Mouse (Mus musculus) T-helper 2 cell (primary cell): Measurements from ENCODE around the gene Tmem33.

Experiments used
- in situ Hi-C: fragments of 300-600 bp; cut with MboI, MseI; formaldehyde crosslinking; loops from one replicate; pipeline ENCODE4 v1.15.1; 2025; ENCODE audit warnings: high pct_unique_total_duplicates

Gene Tmem33

GRCm38 (mm10) chr5:67255664-67256063 lies 4.7 kb upstream of the Tmem33 start:
- in situ Hi-C loops: no loop called here

- in situ Hi-C loops: no loop called here
Measured at GRCm38 (mm10) chr5:67258473-67258872, 1.9 kb upstream of the Tmem33 start.

GRCm38 (mm10) chr5:67260159-67260530 lies 220 bp upstream of the Tmem33 start:
- in situ Hi-C loops: no loop called here

DNA sequence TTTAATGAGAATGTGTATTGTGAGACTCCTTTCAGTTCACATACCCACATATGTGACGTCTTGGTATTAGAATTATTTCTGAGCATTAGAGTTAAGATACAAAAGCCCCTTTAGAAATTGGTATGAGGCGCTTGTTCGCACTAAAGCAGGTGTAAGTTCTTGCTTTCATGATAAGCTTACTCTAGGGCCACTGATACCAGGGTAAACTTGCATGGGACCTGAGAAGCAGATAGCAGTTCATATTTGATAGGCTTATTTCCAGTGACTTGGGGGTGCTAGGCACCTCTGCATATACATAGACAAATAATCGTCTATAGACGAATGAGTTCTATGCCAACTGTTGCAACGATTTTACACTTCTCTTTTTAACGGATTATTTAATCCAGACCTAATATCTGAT lies 2.6 kb downstream of the Tmem33 start:
- in situ Hi-C loops: no loop called here

DNA sequence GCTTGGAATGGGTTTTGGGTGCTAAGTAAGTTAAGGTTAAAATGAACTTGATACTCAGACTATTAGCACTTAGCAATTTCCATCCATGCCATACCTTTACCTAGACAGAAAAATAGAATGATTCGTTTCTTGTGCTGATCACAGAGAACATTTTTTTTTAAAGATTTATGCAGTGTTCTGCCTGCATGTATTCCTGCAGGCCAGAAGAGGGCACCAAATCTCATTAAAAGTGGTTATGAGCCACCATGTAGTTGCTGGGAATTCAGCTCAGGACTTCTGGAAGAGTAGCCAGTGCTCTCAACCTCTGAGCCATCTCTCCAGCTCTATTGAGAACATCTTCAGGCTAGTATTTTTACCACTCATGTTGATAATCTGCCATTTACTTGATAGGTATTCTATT lies 5.7 kb downstream of the Tmem33 start:
- in situ Hi-C loops: no loop called here

DNA sequence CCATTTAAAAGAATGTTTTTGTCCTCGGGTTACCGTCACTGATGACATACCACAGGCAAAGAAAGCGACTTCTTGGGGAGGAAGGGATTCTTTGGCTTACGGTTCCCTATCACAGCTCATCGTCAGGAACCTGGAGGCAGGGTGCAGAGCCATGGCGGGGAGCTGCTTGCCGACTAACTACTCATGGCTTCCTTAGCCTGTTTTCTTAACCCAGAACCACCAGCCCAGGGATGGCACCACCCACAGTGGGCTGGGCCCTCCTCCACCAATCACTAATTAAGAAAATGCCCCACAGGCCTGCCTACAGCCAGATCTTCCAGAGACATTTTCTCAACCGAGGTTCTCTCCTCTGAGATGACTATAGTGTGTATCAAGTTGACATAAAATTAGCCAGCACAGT lies 8.9 kb downstream of the Tmem33 start:
- in situ Hi-C loops: no loop called here

DNA sequence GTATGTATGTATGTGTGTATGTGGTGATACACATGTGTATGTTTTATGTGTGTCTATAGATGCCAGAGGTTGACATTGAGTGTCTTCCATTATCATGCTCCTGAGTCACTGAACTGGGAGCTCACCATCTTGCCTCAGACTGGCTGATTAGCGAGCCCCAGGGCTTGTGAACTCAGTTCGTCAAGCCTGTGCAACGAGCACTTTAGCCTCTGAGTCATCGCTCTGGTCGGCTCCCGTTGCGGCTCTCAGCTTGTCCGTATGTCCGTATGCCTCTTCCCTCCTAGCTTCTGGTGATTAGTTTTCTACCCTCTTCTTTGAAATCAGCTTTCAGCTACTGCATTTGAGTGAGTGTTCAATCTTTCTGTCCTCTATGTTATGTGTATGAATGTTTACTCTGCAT lies 19.0 kb downstream of the Tmem33 start:
- in situ Hi-C loops: no loop called here

DNA sequence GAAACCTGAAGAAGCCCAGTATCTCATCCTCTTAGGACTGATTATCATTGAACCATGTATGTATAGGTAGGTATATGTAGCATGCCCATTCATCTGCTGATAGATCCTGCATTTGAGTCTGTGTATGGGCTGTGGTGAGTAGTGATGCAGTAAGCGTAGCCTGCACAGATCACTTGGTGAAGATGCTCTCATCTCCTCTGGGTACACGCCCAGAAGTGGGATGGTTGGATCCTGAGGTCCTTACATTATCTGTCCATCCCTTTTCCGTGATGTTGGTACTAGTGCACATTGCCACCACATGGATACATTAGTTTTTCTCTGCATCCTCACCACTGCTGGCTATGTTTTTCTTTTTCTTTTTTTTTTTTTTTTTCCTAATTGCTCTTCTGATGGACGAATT lies 19.5 kb downstream of the Tmem33 start:
- in situ Hi-C loops: no loop called here

DNA sequence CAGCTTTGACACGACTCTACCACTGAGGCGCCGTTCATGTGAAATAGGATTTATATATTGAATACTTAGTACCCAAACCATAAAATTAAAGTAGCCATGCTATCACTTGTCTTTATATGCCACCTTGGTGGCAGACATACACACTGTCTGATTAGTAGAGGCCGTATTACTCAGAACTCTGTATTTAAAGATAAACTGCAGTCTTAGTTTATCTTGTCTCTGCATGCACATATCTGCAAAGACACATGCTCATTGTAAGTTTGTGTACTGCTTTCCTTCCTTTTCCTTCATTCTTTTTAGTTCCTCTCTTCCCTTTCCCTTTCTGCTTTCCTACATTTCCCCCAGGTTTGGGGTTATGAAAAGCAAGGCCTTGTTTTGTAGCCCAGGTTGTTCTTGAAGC lies 20.0 kb downstream of the Tmem33 start:
- in situ Hi-C loops: no loop called here

DNA sequence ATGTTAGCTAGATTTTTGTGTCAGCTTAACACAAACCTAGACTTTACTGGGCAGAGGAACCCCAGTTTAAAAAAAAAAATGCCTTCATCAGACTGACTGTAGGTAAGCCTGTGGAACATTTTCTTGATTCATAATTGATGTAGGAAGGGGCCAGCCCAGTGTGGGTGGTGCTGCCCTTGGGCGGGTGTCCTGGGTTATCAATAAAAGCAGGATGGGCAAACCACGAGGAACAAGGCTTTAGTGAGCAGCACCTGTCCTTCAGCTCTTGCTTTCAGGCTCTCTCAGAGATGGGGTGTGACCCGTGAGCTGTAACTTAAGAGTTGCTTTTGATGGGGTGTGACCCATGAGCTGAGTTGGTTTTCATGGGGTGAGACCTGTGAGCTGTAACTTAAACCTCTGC lies 34.7 kb downstream of the Tmem33 start:
- in situ Hi-C loops: no loop called here

- in situ Hi-C loops: no loop called here
Measured at GRCm38 (mm10) chr5:67295682-67296081, 35.3 kb downstream of the Tmem33 start.

GRCm38 (mm10) chr5:67296171-67296570 lies 35.8 kb downstream of the Tmem33 start:
- in situ Hi-C loops: no loop called here

GRCm38 (mm10) chr5:67297026-67297813 lies 36.9 kb downstream of the Tmem33 start:
- in situ Hi-C loops: no loop called here

DNA sequence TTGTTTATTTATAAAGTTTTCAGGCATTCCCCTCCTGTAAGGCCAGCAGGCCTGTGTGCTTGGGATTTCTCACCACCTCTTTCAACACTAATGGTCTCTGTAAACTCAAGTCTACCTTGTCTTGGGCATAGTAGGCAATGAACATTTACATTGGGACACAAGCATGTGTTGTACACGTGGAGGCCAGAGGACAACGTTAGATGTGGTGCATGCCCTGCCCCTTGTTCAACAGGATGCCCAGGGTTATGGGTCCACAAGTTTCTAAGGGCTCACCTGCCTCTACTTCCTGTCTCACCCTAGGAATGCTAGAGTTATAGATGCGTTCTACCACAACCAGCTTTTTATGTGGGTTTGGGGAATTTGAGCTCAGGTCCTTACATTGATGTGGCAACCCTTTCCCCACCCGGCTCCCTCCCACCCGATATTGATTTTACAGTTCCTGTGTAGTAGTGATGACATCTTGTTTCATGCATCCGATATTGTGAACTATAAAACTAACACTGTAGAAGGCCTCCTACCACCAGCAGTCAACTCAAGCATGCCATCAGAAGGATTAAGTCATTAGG lies 39.6 kb downstream of the Tmem33 start:
- in situ Hi-C loops: no loop called here

DNA sequence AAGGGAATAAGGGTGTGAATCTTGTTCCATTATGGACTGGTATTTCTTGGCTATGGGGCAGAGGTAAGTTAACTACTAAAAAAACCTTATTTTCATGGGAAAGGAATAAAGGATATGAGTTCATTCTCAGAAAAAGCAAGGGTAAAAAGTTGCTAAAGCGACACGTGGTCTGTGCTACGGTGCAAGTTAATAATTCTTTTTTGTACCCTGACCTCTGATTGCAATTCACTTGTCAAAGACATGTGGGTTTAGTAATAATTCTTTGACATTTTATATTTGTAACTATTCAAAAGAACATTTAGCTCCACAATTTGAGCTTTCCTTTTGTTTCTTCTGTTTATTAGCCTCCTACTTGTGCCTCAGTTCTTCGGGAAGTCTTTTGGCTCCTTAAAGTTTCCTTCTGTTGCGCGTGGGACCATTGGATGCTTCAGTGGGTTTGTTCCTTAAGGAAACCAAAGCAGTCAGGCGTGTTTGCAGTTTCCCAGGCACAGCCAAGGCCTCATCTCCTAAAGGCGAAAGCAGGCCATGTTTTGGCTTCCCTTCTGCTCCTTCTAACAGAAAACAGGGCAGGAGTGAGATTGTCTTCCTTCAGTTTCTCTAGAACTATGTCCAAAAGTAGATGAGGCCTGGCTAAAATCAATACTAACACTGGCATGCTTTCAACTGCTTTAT lies 40.7 kb downstream of the Tmem33 start:
- in situ Hi-C loops: no loop called here

DNA sequence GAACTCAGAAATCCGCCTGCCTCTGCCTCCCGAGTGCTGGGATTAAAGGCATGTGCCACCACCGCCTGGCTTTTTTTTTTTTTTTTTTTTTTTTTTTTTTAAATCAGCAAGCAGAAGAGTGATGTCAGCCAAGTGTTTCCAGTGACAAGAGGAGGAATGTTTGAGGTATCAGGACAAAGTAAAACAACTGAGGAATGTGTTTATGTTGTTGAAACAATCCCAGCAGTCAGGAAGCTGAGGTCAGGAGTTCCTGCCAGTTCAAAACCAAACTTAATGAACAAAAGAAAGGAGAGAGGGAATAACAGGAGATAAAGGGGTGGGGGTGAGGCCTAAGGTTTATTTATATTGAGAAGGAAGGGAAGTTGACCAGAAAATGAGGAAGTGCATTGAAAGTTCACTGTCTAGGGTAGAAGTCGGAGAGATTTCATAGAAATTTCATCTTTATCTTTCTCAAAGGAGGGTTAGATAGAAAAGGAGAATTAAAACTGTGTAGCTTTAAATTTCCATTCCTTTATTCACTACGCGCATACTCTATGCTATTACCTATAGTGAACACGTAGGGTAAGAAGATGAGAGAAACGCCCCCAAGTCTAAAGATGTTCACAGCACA lies 41.5 kb downstream of the Tmem33 start:
- in situ Hi-C loops: no loop called here

- in situ Hi-C loops: no loop called here
Measured at GRCm38 (mm10) chr5:67303816-67304215, 43.5 kb downstream of the Tmem33 start.

GRCm38 (mm10) chr5:67306698-67307521 lies 46.5 kb downstream of the Tmem33 start, which contains the start of gene Slc30a9:
Gene Slc30a9 (plus strand): TSS chr5:67306955.
- in situ Hi-C loops: no loop called here

DNA sequence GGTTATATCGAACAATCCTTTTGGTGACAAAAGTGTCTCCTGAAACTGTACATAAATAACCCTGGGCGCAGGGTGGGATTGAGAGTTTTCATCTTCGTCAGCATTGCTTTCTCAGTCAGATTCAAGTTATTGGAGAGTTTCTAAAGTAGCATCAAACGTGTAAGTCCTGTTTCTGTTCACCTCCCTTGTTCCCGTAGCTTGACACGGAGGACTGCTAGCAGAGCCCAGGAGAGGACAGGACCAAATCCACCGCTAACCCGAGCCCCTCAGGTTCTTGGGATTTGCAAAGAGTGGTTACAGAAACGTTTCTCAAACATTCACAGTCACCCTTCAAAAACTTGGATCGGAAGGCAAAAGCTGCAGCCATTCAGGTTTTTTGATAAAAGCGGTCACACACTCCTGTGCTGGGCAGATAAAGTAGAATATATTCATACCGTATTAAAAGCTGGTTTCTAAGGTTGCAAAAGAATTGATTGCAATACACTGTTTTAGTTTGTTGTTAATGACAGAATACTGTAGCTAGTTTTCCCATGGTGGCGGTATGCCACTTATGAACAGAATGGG lies 47.4 kb downstream of the Tmem33 start:
- in situ Hi-C loops: no loop called here

DNA sequence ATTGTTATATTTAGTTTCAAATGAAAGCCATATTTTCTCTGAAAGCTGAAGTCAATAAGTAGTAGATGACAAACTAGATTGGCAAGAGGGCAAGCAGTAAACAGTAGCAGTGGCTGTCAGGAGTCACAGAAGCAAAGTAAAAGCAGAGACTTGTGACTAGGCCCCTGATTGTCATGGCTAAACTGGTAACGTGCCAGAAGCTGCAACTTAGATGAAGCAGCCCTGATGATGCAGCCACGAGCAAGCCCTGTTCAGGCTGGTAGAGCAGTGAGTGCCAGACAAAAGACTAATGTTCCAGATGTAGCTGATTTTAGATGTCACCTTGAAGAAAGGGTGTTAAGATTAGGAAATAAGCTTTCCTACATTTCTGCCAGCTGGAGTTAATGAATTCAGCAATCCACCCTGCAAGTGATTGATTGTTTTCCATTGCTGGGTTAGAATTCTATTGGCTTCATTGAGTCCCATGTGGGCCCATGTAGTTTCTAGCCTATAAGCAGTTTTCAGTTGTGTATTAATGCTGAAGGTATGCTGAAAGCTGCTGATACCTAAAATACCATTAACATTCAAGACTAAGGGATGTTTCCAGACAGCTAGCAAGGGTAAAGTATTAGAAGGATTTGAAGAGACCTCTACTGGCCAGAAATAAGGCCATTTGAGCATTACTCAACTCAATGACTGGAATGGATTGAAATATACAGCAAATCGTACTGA lies 51.6 kb downstream of the Tmem33 start:
- in situ Hi-C loops: no loop called here

- in situ Hi-C loops: no loop called here
Measured at GRCm38 (mm10) chr5:67312522-67312851, 52.1 kb downstream of the Tmem33 start.
